Mouse (Mus musculus): ENCODE data around the gene Abca5. TPM values are rescaled to one million over a fixed set of nuclear protein-coding genes. Genes with fewer than 3 reads are reported as not detected.

Abca5 gene
- polyA plus RNA-seq, 1 experiment from 2014 or later: 3.3 TPM

DNA sequence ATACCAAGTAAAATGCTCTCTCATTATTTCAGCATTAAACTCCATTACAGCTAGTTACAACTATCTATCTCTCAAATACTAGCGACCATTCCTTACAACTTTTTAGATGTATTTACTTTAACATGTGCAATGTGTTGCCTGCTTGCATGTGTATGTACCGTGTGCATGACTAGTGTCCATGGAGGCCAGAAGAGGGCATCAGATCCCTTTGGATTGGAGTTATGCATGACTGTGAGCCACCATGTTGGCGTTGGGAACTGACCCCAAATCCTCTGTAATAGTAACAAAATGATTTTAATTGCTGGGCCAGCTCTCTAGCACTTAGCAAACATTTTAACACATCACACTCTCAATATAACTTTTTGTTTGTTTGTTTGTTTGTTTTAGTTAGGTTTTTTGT, 49.1 kb downstream of the Abca5 start:
- H3K9ac ChIP-seq: no peak overlapping the region
- H3K36me3 ChIP-seq: no peaks in the 10 kb centered on the region
- ATAC-seq (replicated peaks; ENCODE audit: low FRiP score): no peak
- no peaks in the 10 kb centered on the region for H3K27me3 ChIP-seq
- no peak overlapping the region for H3K4me3 ChIP-seq (replicated peaks)
- WGBS: 84% methylated on average over 3 of the region's 3 CpGs
- no peaks in the 10 kb centered on the region; the same call in 1 of the 2 replicates for H3K9me3 ChIP-seq (replicated peaks)
- no peak overlapping the region for H3K4me2 ChIP-seq
- no peaks in the 10 kb centered on the region for H3K4me1 ChIP-seq
- H3K27ac ChIP-seq: no peak overlapping the region

- ATAC-seq (replicated peaks; ENCODE audit: low FRiP score): no peak
- Histone ChIP-seq H3K9me3 (replicated peaks) (no peaks in the 10 kb centered on the region; the same call in 1 of the 2 replicates), H3K4me3 (replicated peaks) (no peak overlapping the region), H3K36me3 (no peaks in the 10 kb centered on the region), H3K27ac (no peak overlapping the region), H3K4me1 (no peaks in the 10 kb centered on the region), H3K9ac (no peak overlapping the region), H3K4me2 (no peak overlapping the region), H3K27me3 (no peaks in the 10 kb centered on the region)
- WGBS: 78% methylated on average over 9 of the region's 9 CpGs
These were observed 49.8 kb downstream of the Abca5 start for GRCm38 (mm10) chr11:110287694-110288093.

DNA sequence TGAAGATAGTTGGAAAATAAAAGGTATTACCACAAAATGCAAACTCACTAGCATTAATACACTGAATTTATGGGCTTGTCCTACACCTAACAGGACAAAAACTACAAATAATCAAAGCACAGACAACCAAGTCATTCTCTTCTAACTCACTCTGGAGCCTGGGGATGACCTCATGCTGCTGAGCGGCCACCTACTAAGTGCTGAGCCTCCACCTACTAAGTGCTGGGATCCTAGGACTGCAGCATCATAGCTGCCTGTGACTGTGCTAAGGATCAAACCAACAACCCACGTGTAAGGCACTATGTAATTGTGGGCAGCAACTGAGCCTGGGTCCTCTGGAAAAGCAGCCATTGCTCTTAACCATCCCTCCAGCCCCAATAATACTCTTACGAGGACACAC, 51.2 kb downstream of the Abca5 start:
- Histone ChIP-seq H3K36me3 (no peaks in the 10 kb centered on the region), H3K4me2 (no peak overlapping the region), H3K9ac (no peak overlapping the region), H3K4me1 (no peaks in the 10 kb centered on the region), H3K9me3 (replicated peaks) (no peaks in the 10 kb centered on the region; the same call in 1 of the 2 replicates), H3K27ac (no peak overlapping the region), H3K4me3 (replicated peaks) (no peak overlapping the region), H3K27me3 (no peaks in the 10 kb centered on the region)
- ATAC-seq (replicated peaks; ENCODE audit: low FRiP score): no peak
- 88% methylated on average over 3 of the region's 3 CpGs for WGBS

- no peaks in the 10 kb centered on the region for H3K9me3 ChIP-seq (replicated peaks)
- no peak overlapping the region for H3K4me2 ChIP-seq
- H3K4me3 ChIP-seq (replicated peaks): no peak overlapping the region
- 82% methylated on average over 10 of the region's 10 CpGs for WGBS
- H3K9ac ChIP-seq: no peak overlapping the region
- no peak overlapping the region for H3K27ac ChIP-seq
- no peaks in the 10 kb centered on the region for H3K4me1 ChIP-seq
- no peaks in the 10 kb centered on the region for H3K36me3 ChIP-seq
- no peaks in the 10 kb centered on the region for H3K27me3 ChIP-seq
- ATAC-seq (replicated peaks; ENCODE audit: low FRiP score): no peak
These were observed 52.7 kb downstream of the Abca5 start for GRCm38 (mm10) chr11:110284849-110285248.

- Histone ChIP-seq H3K27me3 (no peaks in the 10 kb centered on the region), H3K4me2 (no peak overlapping the region), H3K4me1 (no peaks in the 10 kb centered on the region), H3K27ac (no peak overlapping the region), H3K9ac (no peak overlapping the region), H3K4me3 (replicated peaks) (no peak overlapping the region), H3K9me3 (replicated peaks) (no peaks in the 10 kb centered on the region), H3K36me3 (no peaks in the 10 kb centered on the region)
- 88% methylated on average over 9 of the region's 9 CpGs for WGBS
- ATAC-seq (replicated peaks; ENCODE audit: low FRiP score): no peak
These were observed 53.2 kb downstream of the Abca5 start for GRCm38 (mm10) chr11:110284185-110284787.

- no peaks in the 10 kb centered on the region for H3K4me1 ChIP-seq
- H3K4me3 ChIP-seq (replicated peaks): 0 out of 2 replicates have a peak overlapping the region, but pooled peaks have one; percentile 2
- H3K36me3 ChIP-seq: no peaks in the 10 kb centered on the region
- no peaks in the 10 kb centered on the region for H3K27me3 ChIP-seq
- H3K9ac ChIP-seq: no peak overlapping the region
- no peak overlapping the region for H3K27ac ChIP-seq
- no peaks in the 10 kb centered on the region for H3K9me3 ChIP-seq (replicated peaks)
- ATAC-seq (replicated peaks; ENCODE audit: low FRiP score): no peak
- peak overlapping the region; percentile 36 for H3K4me2 ChIP-seq
- 54% methylated on average over 3 of the region's 3 CpGs for WGBS
These were observed 62.7 kb downstream of the Abca5 start for GRCm38 (mm10) chr11:110274794-110275193.

DNA sequence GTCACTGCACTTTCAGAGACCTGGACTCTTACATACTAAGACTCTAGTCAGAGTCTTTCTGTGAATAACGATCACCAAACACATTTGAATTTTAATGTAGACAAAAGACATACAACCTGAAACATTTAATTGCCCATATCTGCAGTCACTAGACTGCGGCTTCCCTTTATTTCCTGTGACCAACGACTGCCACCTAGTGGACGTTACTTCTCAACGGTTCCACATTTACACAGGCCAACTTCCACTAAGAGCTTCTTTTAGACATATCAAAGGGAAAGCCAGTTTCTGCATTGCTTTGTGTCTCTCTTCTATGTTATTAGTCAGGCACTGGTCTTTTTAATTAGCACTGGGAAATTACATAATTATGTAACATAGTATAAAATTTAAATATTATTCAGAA, 65.8 kb downstream of the Abca5 start:
- no peaks in the 10 kb centered on the region for H3K9me3 ChIP-seq (replicated peaks)
- no peaks in the 10 kb centered on the region for H3K36me3 ChIP-seq
- no peak overlapping the region for H3K4me3 ChIP-seq (replicated peaks)
- ATAC-seq (replicated peaks; ENCODE audit: low FRiP score): 0 out of 2 replicates have a peak, but pooled peaks have one; percentile 73
- H3K9ac ChIP-seq: no peak overlapping the region
- H3K4me1 ChIP-seq: no peaks in the 10 kb centered on the region
- H3K27me3 ChIP-seq: no peaks in the 10 kb centered on the region
- 5% methylated on average over 5 of the region's 5 CpGs for WGBS
- H3K4me2 ChIP-seq: no peak overlapping the region
- no peak overlapping the region for H3K27ac ChIP-seq

GRCm38 (mm10) chr11:110268244-110268844, 69.2 kb downstream of the Abca5 start:
- Histone ChIP-seq H3K4me1 (no peaks in the 10 kb centered on the region), H3K9ac (no peak overlapping the region), H3K27ac (no peak overlapping the region), H3K4me3 (replicated peaks) (no peak overlapping the region), H3K27me3 (no peaks in the 10 kb centered on the region), H3K9me3 (replicated peaks) (no peaks in the 10 kb centered on the region), H3K36me3 (no peaks in the 10 kb centered on the region), H3K4me2 (no peak overlapping the region; the same call in 1 of the 2 replicates)
- peak; percentile 56; the same call in 1 of the 2 replicates for ATAC-seq (replicated peaks; ENCODE audit: low FRiP score)
- 36% methylated on average over 8 of the region's 8 CpGs for WGBS

- H3K27ac ChIP-seq: no peak overlapping the region
- H3K4me3 ChIP-seq (replicated peaks): no peak overlapping the region
- H3K36me3 ChIP-seq: no peaks in the 10 kb centered on the region
- 86% methylated on average over 6 of the region's 6 CpGs for WGBS
- no peak overlapping the region for H3K9ac ChIP-seq
- H3K4me1 ChIP-seq: no peaks in the 10 kb centered on the region
- no peak overlapping the region for H3K4me2 ChIP-seq
- ATAC-seq (replicated peaks; ENCODE audit: low FRiP score): no peak
- H3K9me3 ChIP-seq (replicated peaks): no peaks in the 10 kb centered on the region
- H3K27me3 ChIP-seq: no peaks in the 10 kb centered on the region
These were observed 70.3 kb downstream of the Abca5 start for GRCm38 (mm10) chr11:110267232-110267631.

DNA sequence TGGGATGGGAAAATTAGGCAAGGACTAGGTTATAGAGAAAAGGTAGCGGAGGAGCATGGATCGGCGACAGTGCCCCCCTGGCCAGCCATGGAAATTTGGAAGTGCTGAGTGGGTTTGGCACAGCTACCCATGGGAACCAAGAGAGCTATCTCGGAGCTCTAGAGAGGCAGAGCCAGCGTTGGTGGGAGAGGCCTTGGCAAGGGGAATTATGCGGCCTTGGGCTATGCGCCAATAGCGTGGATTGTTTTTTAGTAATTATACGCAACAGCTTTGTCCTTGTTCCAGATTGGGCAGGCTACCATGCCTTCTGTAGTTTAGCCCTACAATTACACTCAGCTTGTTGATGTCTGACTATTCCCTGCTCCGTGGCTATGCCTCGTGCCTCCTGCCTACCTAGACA, 70.8 kb downstream of the Abca5 start:
- Histone ChIP-seq H3K4me1 (no peaks in the 10 kb centered on the region), H3K36me3 (no peaks in the 10 kb centered on the region)
- 86% methylated on average over 11 of the region's 11 CpGs for whole genome bisulfite sequencing

GRCm38 (mm10) chr11:110261867-110262266, 75.6 kb downstream of the Abca5 start:
- Histone ChIP-seq H3K4me1 (no peaks in the 10 kb centered on the region), H3K27ac (no peak overlapping the region), H3K9me3 (replicated peaks) (no peaks in the 10 kb centered on the region), H3K36me3 (no peaks in the 10 kb centered on the region), H3K4me2 (no peak overlapping the region), H3K27me3 (no peaks in the 10 kb centered on the region), H3K9ac (no peak overlapping the region), H3K4me3 (replicated peaks) (no peak overlapping the region)
- 87% methylated on average over 3 of the region's 3 CpGs for WGBS
- ATAC-seq (replicated peaks; ENCODE audit: low FRiP score): no peak

More for the DNA sequence above, 70.8 kb downstream of the Abca5 start:
- ATAC-seq (replicated peaks; ENCODE audit: low FRiP score): no peak
- H3K9ac ChIP-seq: no peak overlapping the region
- H3K9me3 ChIP-seq (replicated peaks): no peaks in the 10 kb centered on the region
- no peak overlapping the region for H3K27ac ChIP-seq
- no peaks in the 10 kb centered on the region for H3K27me3 ChIP-seq
- H3K4me2 ChIP-seq: no peak overlapping the region
- H3K4me3 ChIP-seq (replicated peaks): no peak overlapping the region

DNA sequence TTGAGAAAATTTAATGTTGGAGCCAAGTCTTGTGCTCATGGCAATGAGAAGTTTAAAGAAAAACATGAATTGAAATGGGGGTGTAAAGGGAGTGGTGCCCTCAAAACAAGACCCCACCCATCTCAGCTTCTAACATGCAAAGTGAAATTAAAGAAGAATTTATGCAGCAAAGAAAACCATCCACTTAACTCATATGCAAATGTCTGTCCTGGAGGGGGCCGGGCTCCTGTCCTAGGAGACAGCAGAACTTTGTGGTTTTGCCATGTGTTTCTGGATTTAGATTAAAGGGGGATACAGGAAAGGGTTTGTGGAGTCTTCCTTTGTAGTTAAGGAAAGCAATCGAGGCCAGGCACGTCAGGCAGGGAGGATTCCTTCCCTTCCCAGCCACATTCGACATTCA, 79.6 kb downstream of the Abca5 start:
- no peak overlapping the region for H3K27ac ChIP-seq
- no peaks in the 10 kb centered on the region for H3K9me3 ChIP-seq (replicated peaks)
- ATAC-seq (replicated peaks; ENCODE audit: low FRiP score): no peak
- H3K4me2 ChIP-seq: no peak overlapping the region
- no peaks in the 10 kb centered on the region for H3K36me3 ChIP-seq
- H3K9ac ChIP-seq: no peak overlapping the region
- 75% methylated on average over 4 of the region's 4 CpGs for WGBS
- H3K4me3 ChIP-seq (replicated peaks): no peak overlapping the region
- H3K27me3 ChIP-seq: no peaks in the 10 kb centered on the region
- no peaks in the 10 kb centered on the region for H3K4me1 ChIP-seq

- H3K4me3 ChIP-seq (replicated peaks): no peak overlapping the region
- H3K27me3 ChIP-seq: no peaks in the 10 kb centered on the region
- no peaks in the 10 kb centered on the region for H3K4me1 ChIP-seq
- H3K27ac ChIP-seq: no peak overlapping the region
- ATAC-seq (replicated peaks; ENCODE audit: low FRiP score): no peak
- no peak overlapping the region for H3K9ac ChIP-seq
- H3K36me3 ChIP-seq: no peaks in the 10 kb centered on the region
- H3K9me3 ChIP-seq (replicated peaks): no peaks in the 10 kb centered on the region
- WGBS: 95% methylated on average over 4 of the region's 4 CpGs
- no peak overlapping the region for H3K4me2 ChIP-seq
These were observed 80.5 kb downstream of the Abca5 start for GRCm38 (mm10) chr11:110257061-110257460.
